Mouse (Mus musculus) MEL (cell line): Measurements from ENCODE around the gene Rbms2.

ENCODE experiments used
- CHD1 ChIP-seq: IDR thresholded peaks from 2 replicates; pipeline ENCODE4 v1.6.1; 2012; ENCODE audit warnings: low read depth, mild to moderate bottlenecking, inconsistent platforms, low read length, improper control_type of control experiment
- CTCF ChIP-seq, 3 experiments: IDR thresholded peaks in 2 of 3; conservative IDR thresholded peaks in 1 of 3; 2 replicates each; pipeline ENCODE4 v1.5.1; 2011 to 2012; ENCODE audit warnings: low read length in 3 of 3, low read depth in 2 of 3, mild to moderate bottlenecking in 2 of 3, improper control_type of control experiment in 1 of 3, inconsistent platforms in 1 of 3, mixed read lengths in 1 of 3, moderate library complexity in 1 of 3; ENCODE audit not compliant: control insufficient read depth in 1 of 3, insufficient read depth in 1 of 3, poor library complexity in 1 of 3, severe bottlenecking in 1 of 3
- E2F4 ChIP-seq: IDR thresholded peaks from 2 replicates; pipeline ENCODE4 v1.6.1; 2011; ENCODE audit warnings: low read depth, low read length, improper control_type of control experiment, borderline replicate concordance
- EP300 ChIP-seq, 2 experiments: IDR thresholded peaks; 2 replicates each; pipeline ENCODE4 v1.6.1; 2011; ENCODE audit warnings: improper control_type of control experiment in 2 of 2, low read length in 2 of 2, low read depth in 1 of 2, mild to moderate bottlenecking in 1 of 2
- GATA1 ChIP-seq: IDR thresholded peaks from 2 replicates; pipeline ENCODE4 v1.6.1; 2011; ENCODE audit warnings: low read depth, low read length, improper control_type of control experiment
- MYC ChIP-seq: IDR thresholded peaks from 2 replicates; pipeline ENCODE4 v1.6.1; 2011; ENCODE audit warnings: low read depth, mild to moderate bottlenecking, low read length, improper control_type of control experiment, moderate library complexity
- POLR2A ChIP-seq, 2 experiments: IDR thresholded peaks; 2 replicates each; pipeline ENCODE4 v1.6.1; 2011 to 2012; ENCODE audit warnings: low read length in 2 of 2, mild to moderate bottlenecking in 2 of 2, control low read depth in 1 of 2, improper control_type of control experiment in 1 of 2, low read depth in 1 of 2, moderate library complexity in 1 of 2; ENCODE audit not compliant: control insufficient read depth in 1 of 2, insufficient read depth in 1 of 2, poor library complexity in 1 of 2
- ZKSCAN1 ChIP-seq: IDR thresholded peaks from 2 replicates; pipeline ENCODE4 v1.6.1; 2012; ENCODE audit warnings: low read depth, mild to moderate bottlenecking, inconsistent platforms, low read length, improper control_type of control experiment, moderate library complexity

GRCm38 (mm10) chr10:128225064-128225463, 45.0 kb upstream of the Rbms2 start:
- TF ChIP-seq EP300 (IDR thresholded peaks at IDR 0.05; ENCODE audit: low read depth in 1 of 2, low read length in 2 of 2) (no peak), E2F4 (no peak), CTCF (IDR thresholded peaks at IDR 0.05 in 2 of 3, conservative IDR thresholded peaks at IDR 0.05 in 1 of 3; ENCODE audit: control insufficient read depth in 1 of 3, insufficient read depth in 1 of 3, low read depth in 2 of 3, low read length in 3 of 3, poor library complexity in 1 of 3, severe bottlenecking in 1 of 3) (no peak), POLR2A (IDR thresholded peaks at IDR 0.05; ENCODE audit: control insufficient read depth in 1 of 2, insufficient read depth in 1 of 2, low read depth in 1 of 2, low read length in 2 of 2, poor library complexity in 1 of 2) (no peak), ZKSCAN1 (no peak), GATA1 (no peak), MYC (no peak), CHD1 (no peak)
